Mouse (Mus musculus): ENCODE measurements around the gene Cnp. TPM values are rescaled to one million over a fixed set of nuclear protein-coding genes. Genes with fewer than 3 reads are reported as not detected.
"Not testable (repeated sequence)": the region's sequence is repeated elsewhere in the genome, so short reads cannot be mapped to it uniquely, and the experiment has no call there.

Cnp gene
- polyA plus RNA-seq, 1 experiment from 2014 or later = 167 TPM

GRCm38 (mm10) chr11:100585148-100585547 is 10.4 kb downstream of the Cnp start:
- no peak for DNase-seq (ENCODE audit: low spot score)

GRCm38 (mm10) chr11:100588462-100588861 is 13.8 kb downstream of the Cnp start:
- no peak for DNase-seq (ENCODE audit: low spot score)

- no peak for DNase-seq (ENCODE audit: low spot score)
These were observed 17.8 kb downstream of the Cnp start for GRCm38 (mm10) chr11:100592346-100593046.

GRCm38 (mm10) chr11:100594608-100595007 is 19.9 kb downstream of the Cnp start:
- DNase-seq (ENCODE audit: low spot score) = no peak

- DNase-seq (ENCODE audit: low spot score) = no peak
These were observed 20.8 kb downstream of the Cnp start for GRCm38 (mm10) chr11:100595533-100595932.

GRCm38 (mm10) chr11:100598074-100598473 is 23.4 kb downstream of the Cnp start:
- DNase-seq (ENCODE audit: low spot score) = no peak

- no peak for DNase-seq (ENCODE audit: low spot score)
These were observed 26.7 kb downstream of the Cnp start for GRCm38 (mm10) chr11:100601372-100601771.

- no peak for DNase-seq (ENCODE audit: low spot score)
These were observed 28.5 kb downstream of the Cnp start for GRCm38 (mm10) chr11:100603155-100603554.

GRCm38 (mm10) chr11:100603813-100604212 is 29.1 kb downstream of the Cnp start:
- DNase-seq (ENCODE audit: low spot score) = no peak

- no peak for DNase-seq (ENCODE audit: low spot score)
These were observed 29.8 kb downstream of the Cnp start for GRCm38 (mm10) chr11:100604321-100605005.

- no peak for DNase-seq (ENCODE audit: low spot score)
These were observed 30.7 kb downstream of the Cnp start for GRCm38 (mm10) chr11:100605451-100605850.

- DNase-seq (ENCODE audit: low spot score) = no peak
These were observed 32.4 kb downstream of the Cnp start for GRCm38 (mm10) chr11:100607121-100607520.

- DNase-seq (ENCODE audit: low spot score) = no peak
These were observed 34.1 kb downstream of the Cnp start for GRCm38 (mm10) chr11:100608796-100609195.

- no peak for DNase-seq (ENCODE audit: low spot score)
These were observed 34.8 kb downstream of the Cnp start for GRCm38 (mm10) chr11:100609355-100609996.

GRCm38 (mm10) chr11:100609997-100610680 is 35.4 kb downstream of the Cnp start:
- no peak for DNase-seq (ENCODE audit: low spot score)

- DNase-seq (ENCODE audit: low spot score) = no peak
These were observed 36.9 kb downstream of the Cnp start for GRCm38 (mm10) chr11:100611627-100612026.

- DNase-seq (ENCODE audit: low spot score) = no peak
These were observed 38.5 kb downstream of the Cnp start for GRCm38 (mm10) chr11:100613241-100613640.

- no peak for DNase-seq (ENCODE audit: low spot score)
These were observed 41.6 kb downstream of the Cnp start for GRCm38 (mm10) chr11:100616332-100616731.

- DNase-seq (ENCODE audit: low spot score) = not testable (repeated sequence)
These were observed 42.1 kb downstream of the Cnp start for GRCm38 (mm10) chr11:100616836-100617235.

- no peak for DNase-seq (ENCODE audit: low spot score)
These were observed 42.8 kb downstream of the Cnp start for GRCm38 (mm10) chr11:100617480-100617879.

GRCm38 (mm10) chr11:100618761-100619484 is 44.2 kb downstream of the Cnp start, which contains the start of gene Nkiras2:
TSS of gene Nkiras2 (plus strand) at chr11:100619244.
- peak; percentile 81 for DNase-seq (ENCODE audit: low spot score)
